Mouse (Mus musculus) 3134 (cell line): Measurements from ENCODE around the gene Hmg20b.

Source experiments
- DNase-seq: peaks from one replicate; pipeline ENCODE4 v3.0.0-alpha.2; 2011; ENCODE audit warnings: low spot score; ENCODE audit not compliant: insufficient read length; ENCODE audit errors: extremely low read depth

Hmg20b gene

GRCm38 (mm10) chr10:81329194-81329975 lies 20.9 kb downstream of the Hmg20b start:
- peak; percentile 58 for DNase-seq

GRCm38 (mm10) chr10:81328386-81328785 lies 21.9 kb downstream of the Hmg20b start, which contains the start of gene Tbxa2r:
Tbxa2r (plus strand) TSS chr10:81328731.
- no peak for DNase-seq

- no peak for DNase-seq
Measured at GRCm38 (mm10) chr10:81327959-81328358, 22.3 kb downstream of the Hmg20b start.

- DNase-seq: no peak
Measured at GRCm38 (mm10) chr10:81326858-81327257, 23.4 kb downstream of the Hmg20b start.

GRCm38 (mm10) chr10:81325781-81326180 lies 24.5 kb downstream of the Hmg20b start:
- no peak for DNase-seq

- no peak for DNase-seq
Measured at GRCm38 (mm10) chr10:81325176-81325575, 25.1 kb downstream of the Hmg20b start.

- DNase-seq: no peak
Measured at GRCm38 (mm10) chr10:81323791-81324530, 26.3 kb downstream of the Hmg20b start.

GRCm38 (mm10) chr10:81323141-81323775 lies 27.0 kb downstream of the Hmg20b start:
- no peak for DNase-seq

GRCm38 (mm10) chr10:81322444-81322843 lies 27.8 kb downstream of the Hmg20b start:
- DNase-seq: no peak

- DNase-seq: no peak
Measured at GRCm38 (mm10) chr10:81321436-81321835, 28.8 kb downstream of the Hmg20b start.

GRCm38 (mm10) chr10:81320550-81321347 lies 29.5 kb downstream of the Hmg20b start, which contains the start of gene Cactin:
Cactin (plus strand) TSS chr10:81321103.
- DNase-seq: peak; percentile 99

- no peak for DNase-seq
Measured at GRCm38 (mm10) chr10:81319741-81320549, 30.3 kb downstream of the Hmg20b start.

GRCm38 (mm10) chr10:81319330-81319699 lies 31.0 kb downstream of the Hmg20b start:
- DNase-seq: no peak

- DNase-seq: no peak
Measured at GRCm38 (mm10) chr10:81318589-81319329, 31.5 kb downstream of the Hmg20b start.

- DNase-seq: no peak
Measured at GRCm38 (mm10) chr10:81317273-81317672, 33.0 kb downstream of the Hmg20b start.

- no peak for DNase-seq
Measured at GRCm38 (mm10) chr10:81316338-81317060, 33.8 kb downstream of the Hmg20b start.

- no peak for DNase-seq
Measured at GRCm38 (mm10) chr10:81315587-81315986, 34.7 kb downstream of the Hmg20b start.

GRCm38 (mm10) chr10:81314201-81314600 lies 36.1 kb downstream of the Hmg20b start:
- DNase-seq: no peak
